Mouse (Mus musculus) adrenal gland, postnatal 4 days (tissue): ENCODE measurements at regions not wholly inside any gene's neighbourhood (a gene's known extent, or its start where the extent isn't known, plus 50 kb on each side); places are given as distances from the start of the nearest gene placed in this dataset.
"Not testable (repeated sequence)": the region's sequence is repeated elsewhere in the genome, so short reads cannot be mapped to it uniquely, and the experiment has no call there.

Experiments used
- DNase-seq, 2 experiments: peaks; one replicate each; pipeline ENCODE4 v3.0.0; 2021 to 2022; ENCODE audit warnings: low spot score in 2 of 2, mixed read lengths in 2 of 2

GRCm38 (mm10) chr3:38320998-38321397 is 163.6 kb downstream of the Ankrd50 start:
- DNase-seq: no peak

- DNase-seq: no peak
Observed at GRCm38 (mm10) chr3:38312834-38313233, 171.8 kb downstream of the Ankrd50 start.

GRCm38 (mm10) chr3:38312121-38312520 is 172.5 kb downstream of the Ankrd50 start:
- no peak for DNase-seq

- DNase-seq: no peak
Observed at GRCm38 (mm10) chr3:38299898-38300751, 184.5 kb downstream of the Ankrd50 start.

GRCm38 (mm10) chr3:38299236-38299897 is 185.3 kb downstream of the Ankrd50 start:
- DNase-seq: no peak

GRCm38 (mm10) chr3:38297499-38297898 is 187.1 kb downstream of the Ankrd50 start:
- DNase-seq: no peak

GRCm38 (mm10) chr3:38289062-38289461 is 195.6 kb downstream of the Ankrd50 start:
- no peak for DNase-seq

GRCm38 (mm10) chr3:38283687-38284124 is 200.9 kb downstream of the Ankrd50 start:
- no peak for DNase-seq

- no peak for DNase-seq
Observed at GRCm38 (mm10) chr3:38282891-38283290, 201.8 kb downstream of the Ankrd50 start.

GRCm38 (mm10) chr3:38281683-38282082 is 203.0 kb downstream of the Ankrd50 start:
- no peak for DNase-seq

GRCm38 (mm10) chr3:38280876-38281275 is 203.8 kb downstream of the Ankrd50 start:
- no peak for DNase-seq

- DNase-seq: no peak
Observed at GRCm38 (mm10) chr3:38280105-38280504, 204.5 kb downstream of the Ankrd50 start.

- no peak for DNase-seq
Observed at GRCm38 (mm10) chr3:38276948-38277504, 207.6 kb downstream of the Ankrd50 start.

GRCm38 (mm10) chr3:38275321-38275720 is 209.3 kb downstream of the Ankrd50 start:
- no peak for DNase-seq

- DNase-seq: no peak
Observed at GRCm38 (mm10) chr3:38270742-38271141, 213.9 kb downstream of the Ankrd50 start.

GRCm38 (mm10) chr3:38268226-38268625 is 216.4 kb downstream of the Ankrd50 start:
- DNase-seq: no peak

- DNase-seq: no peak
Observed at GRCm38 (mm10) chr3:38263261-38264141, 221.1 kb downstream of the Ankrd50 start.

GRCm38 (mm10) chr3:38261326-38262075 is 223.1 kb downstream of the Ankrd50 start:
- DNase-seq: no peak

GRCm38 (mm10) chr3:38259223-38259622 is 225.4 kb downstream of the Ankrd50 start:
- not testable (repeated sequence) for DNase-seq

GRCm38 (mm10) chr3:38257843-38258290 is 226.8 kb downstream of the Ankrd50 start:
- no peak for DNase-seq
